Mouse (Mus musculus): Measurements from ENCODE around the gene Ccz1.
A peak's percentile ranks its signal among the peaks of the same experiment; 100 is the strongest.

Ccz1 gene

GRCm38 (mm10) chr5:143993260-143993659 lies 21.4 kb downstream of the Ccz1 start:
- DNase-seq, result no peak

- no peak for DNase-seq
Measured at GRCm38 (mm10) chr5:143992661-143993060, 22.0 kb downstream of the Ccz1 start.

DNA sequence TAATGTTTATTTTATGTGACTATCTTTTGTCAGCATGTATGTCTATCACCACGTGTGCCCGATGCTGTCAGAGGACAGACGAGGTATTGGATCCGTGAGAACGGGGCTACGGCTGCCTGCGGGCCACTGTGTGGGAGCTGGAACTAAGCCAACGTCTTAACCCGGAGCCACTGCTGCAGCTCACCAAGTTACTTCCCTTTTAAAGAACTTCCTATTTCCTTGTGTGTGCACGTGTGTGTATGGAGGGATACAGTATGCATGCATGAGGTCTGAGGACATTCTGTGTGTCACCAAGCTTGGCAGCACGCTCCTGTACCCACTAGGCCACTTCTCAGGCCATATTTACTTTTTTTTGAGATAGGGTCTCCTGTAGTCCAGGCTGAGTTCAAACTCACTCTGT lies 24.6 kb downstream of the Ccz1 start:
- DNase-seq, result no peak

DNA sequence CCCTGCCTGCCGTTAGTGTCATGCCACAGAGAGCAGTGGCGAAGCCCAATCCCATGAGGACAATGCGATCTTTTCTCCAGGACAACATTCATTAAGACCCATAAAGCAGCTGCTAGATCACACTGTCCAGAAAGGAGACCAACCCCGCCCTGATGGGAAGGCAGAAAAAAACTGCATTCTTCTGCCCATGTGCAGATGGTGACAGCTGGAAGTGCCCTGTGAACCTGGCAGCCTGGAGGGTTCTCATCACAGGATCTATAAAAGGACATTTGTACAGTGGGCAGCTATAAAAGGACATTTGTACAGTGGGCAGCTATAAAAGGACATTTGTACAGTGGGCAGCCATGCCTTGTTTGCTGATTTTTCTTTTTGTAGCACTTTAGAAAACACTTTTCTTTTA lies 25.6 kb downstream of the Ccz1 start:
- no peak for DNase-seq

- DNase-seq, result no peak
Measured at GRCm38 (mm10) chr5:143987596-143987995, 27.1 kb downstream of the Ccz1 start.

- no peak for DNase-seq
Measured at GRCm38 (mm10) chr5:143985381-143985780, 29.3 kb downstream of the Ccz1 start.

- no peak for DNase-seq
Measured at GRCm38 (mm10) chr5:143982361-143982760, 32.3 kb downstream of the Ccz1 start.

- DNase-seq, result no peak
Measured at GRCm38 (mm10) chr5:143980858-143981257, 33.8 kb downstream of the Ccz1 start.

- no peak for DNase-seq
Measured at GRCm38 (mm10) chr5:143976726-143977431, 37.8 kb downstream of the Ccz1 start.

- DNase-seq, result no peak
Measured at GRCm38 (mm10) chr5:143976232-143976631, 38.4 kb downstream of the Ccz1 start.

- DNase-seq, result no peak
Measured at GRCm38 (mm10) chr5:143975631-143975933, 39.1 kb downstream of the Ccz1 start.

GRCm38 (mm10) chr5:143974931-143975630 lies 39.6 kb downstream of the Ccz1 start:
- DNase-seq, result peak; percentile 74

DNA sequence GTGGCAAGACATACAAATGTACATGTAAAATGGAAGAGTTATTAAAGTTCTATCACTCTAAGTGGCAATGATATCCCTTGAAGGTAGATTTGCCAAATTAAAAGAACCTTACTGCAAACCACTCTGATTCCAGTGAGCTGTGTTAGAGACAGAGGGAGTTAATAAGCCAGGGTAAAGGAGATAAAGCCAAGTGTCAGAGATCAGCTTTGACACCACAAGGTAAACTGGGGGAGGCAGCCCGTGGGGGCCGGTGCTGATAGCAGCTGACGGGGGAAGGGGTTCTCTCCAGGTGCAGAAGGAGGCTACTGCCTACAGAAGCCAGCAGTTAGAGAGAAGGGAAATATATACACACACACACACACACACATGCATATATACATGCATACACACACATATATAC lies 42.0 kb downstream of the Ccz1 start:
- no peak for DNase-seq

DNA sequence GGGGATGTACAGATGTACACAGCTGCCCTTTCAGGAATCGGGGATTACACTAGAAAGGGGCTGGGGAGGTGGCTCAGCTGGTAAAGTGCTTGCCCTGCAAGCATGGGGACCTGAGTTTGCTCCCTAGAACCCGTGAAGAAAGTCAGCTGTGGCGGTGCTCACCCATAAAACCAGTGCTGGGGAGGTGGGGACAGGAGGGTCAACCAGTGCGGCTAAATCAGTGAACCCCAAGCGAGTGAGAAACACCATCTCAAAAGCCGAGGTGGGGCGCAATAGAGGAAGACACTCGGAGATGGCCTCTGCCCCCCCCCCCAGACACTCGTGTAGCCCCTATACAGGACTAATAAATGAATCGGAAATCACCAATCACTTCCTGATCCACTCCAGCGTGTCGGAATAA lies 48.0 kb downstream of the Ccz1 start:
- no peak for DNase-seq

DNA sequence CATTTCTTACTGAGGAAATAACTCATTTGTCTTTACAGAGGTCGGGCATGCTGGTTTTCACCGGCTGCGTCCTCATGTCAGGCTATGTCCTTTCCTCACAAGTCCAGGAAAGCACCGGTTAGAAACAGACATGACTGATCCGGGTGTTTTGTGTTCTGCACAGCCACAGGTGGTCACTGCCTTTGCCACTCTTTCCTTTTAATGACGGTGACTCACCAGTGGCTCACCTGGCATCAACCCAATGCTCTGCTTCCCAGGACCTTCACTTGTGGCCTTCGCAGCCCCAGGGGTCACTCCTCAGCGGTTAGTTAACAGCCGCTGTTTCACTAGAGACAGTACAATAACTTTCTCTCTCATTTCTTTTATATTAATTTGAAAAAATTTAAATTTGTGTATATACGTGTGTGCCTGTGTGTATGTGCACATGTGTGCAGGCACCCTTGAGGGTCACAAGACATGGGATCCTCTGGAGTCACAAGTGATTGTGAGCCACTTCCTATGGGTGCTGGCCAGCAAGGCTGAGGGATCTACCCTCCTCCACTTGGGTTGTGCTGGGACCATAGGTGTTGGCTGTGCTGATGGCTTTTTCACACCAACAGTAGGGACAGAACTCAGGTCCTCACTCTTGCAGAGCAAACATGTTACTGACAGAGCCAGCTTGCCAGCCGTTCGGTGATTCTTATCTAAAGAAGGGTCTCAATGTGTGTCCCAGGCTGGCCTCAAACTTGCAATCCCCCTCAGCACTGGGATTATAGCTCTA lies 48.9 kb downstream of the Ccz1 start:
- no peak for DNase-seq

DNA sequence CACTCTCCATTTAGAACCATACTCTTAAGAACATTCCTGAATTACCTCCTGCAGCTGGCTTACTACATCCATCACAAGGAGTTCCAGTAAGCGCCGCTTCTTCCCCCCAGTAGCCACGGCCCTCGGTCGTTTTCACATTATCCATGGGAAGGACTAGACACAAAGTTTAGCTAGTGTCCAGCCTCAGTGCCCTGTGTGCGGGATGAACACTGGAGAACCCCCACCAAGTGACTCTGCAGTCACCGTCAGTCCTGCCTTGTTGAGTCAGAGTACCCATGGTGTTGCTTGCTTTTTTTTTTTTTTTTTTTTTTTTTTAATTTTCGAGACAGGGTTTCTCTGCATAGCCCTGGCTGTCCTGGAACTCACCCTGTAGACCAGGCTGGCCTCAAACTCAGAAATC lies 53.5 kb downstream of the Ccz1 start:
- no peak for DNase-seq

DNA sequence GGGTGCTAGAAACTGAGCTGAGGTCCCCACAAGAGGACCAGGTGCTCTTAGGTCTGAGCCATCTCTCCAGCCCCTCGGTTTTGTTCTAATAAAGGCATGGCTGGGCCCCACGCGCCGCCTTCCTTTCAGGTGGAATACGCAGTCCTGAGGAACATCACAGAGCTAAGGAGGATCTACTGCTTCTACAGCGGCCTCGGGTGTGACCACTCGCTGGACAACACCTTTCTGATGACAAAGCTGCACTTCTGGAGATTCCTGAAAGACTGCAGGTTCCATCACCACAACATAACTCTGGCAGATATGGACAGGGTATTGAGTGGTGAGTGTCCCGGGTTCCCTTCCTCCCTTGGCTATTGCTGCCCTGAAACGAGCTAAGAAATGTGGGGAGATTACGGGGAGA lies 55.1 kb downstream of the Ccz1 start:
- DNase-seq, result no peak

DNA sequence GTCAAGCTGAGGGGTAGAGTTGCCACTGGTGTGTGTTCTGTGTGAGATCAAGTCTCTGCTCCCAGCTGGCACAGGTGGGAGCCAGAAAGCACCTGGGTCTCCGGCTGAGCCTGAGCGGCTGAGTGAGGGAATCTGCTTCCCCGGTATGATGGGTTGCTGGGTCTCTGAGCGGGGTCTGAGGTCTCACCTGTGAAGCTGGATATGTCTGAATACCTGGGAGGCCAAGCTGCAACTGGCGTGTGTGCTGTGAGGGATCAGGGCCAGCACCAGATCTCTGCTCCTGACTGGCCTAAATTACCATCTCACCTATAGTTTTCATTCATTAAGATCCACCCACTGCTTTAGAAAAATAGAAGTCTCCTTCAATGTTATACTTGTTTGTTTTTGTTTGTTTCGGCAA lies 57.6 kb downstream of the Ccz1 start:
- no peak for DNase-seq

- no peak for DNase-seq
Measured at GRCm38 (mm10) chr5:143950016-143950415, 64.7 kb downstream of the Ccz1 start.

DNA sequence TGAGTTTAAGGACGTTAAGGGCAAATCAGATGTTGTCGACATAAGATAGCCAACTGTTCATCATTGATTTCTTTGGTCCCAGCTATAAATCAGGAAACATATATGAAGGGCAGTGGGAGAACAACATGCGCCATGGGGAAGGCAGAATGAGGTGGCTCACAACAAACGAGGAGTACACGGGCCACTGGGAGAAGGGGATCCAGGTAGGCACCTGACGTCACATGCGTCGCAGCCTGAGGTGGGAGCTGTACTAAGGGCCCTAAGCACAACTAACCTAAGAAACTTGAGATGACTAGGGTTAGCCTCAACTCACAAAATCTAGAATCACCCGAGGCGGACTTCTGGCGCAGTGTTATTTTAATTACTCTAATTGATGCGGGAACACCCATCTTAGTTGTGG lies 66.3 kb downstream of the Ccz1 start:
- DNase-seq, result no peak

- DNase-seq, result no peak
Measured at GRCm38 (mm10) chr5:143943231-143944125, 71.2 kb downstream of the Ccz1 start.

- no peak for DNase-seq
Measured at GRCm38 (mm10) chr5:143941588-143941987, 73.1 kb downstream of the Ccz1 start.
